Mouse (Mus musculus) liver, adult 2 months (tissue): ENCODE results near the gene 1700067K01Rik. TPM values are rescaled to one million over a fixed set of nuclear protein-coding genes. Genes with fewer than 3 reads are reported as not detected.

Source experiments
- DNase-seq: peaks from one replicate; pipeline ENCODE4 v3.0.0-alpha.2; 2011; ENCODE audit warnings: low read depth, low spot score; ENCODE audit errors: extremely low read depth
- H3K27ac ChIP-seq: fragments of 200-500 bp; replicated peaks from 2 replicates; pipeline ENCODE4 v1.5.1; 2012; ENCODE audit warnings: low read depth, mild to moderate bottlenecking, control low read depth, inconsistent platforms, low read length; ENCODE audit not compliant: insufficient read depth
- H3K27me3 ChIP-seq: fragments of 200-500 bp; 2 replicates; pipeline ENCODE4 v1.6.1; 2012; ENCODE audit warnings: mild to moderate bottlenecking, moderate library complexity, low read length, inconsistent platforms; ENCODE audit not compliant: control insufficient read depth, insufficient read depth
- H3K36me3 ChIP-seq: fragments of 200-500 bp; 2 replicates; pipeline ENCODE4 v1.6.1; 2012; ENCODE audit warnings: low read length, inconsistent platforms; ENCODE audit not compliant: control insufficient read depth, insufficient read depth
- H3K4me1 ChIP-seq: fragments of 200-500 bp; 2 replicates; pipeline ENCODE4 v1.6.1; 2011; ENCODE audit warnings: low read length; ENCODE audit not compliant: control insufficient read depth, insufficient read depth
- H3K4me3 ChIP-seq: fragments of 200-500 bp; 2 replicates; pipeline ENCODE4 v1.5.1; 2011; ENCODE audit warnings: low read depth, mild to moderate bottlenecking, control low read depth, low read length, moderate library complexity; ENCODE audit not compliant: insufficient read depth
- H3K79me2 ChIP-seq: fragments of 200-500 bp; 2 replicates; pipeline ENCODE4 v1.6.1; 2012; ENCODE audit warnings: inconsistent platforms, mild to moderate bottlenecking, low read length, moderate library complexity; ENCODE audit not compliant: control insufficient read depth, insufficient read depth
- H3K9ac ChIP-seq: fragments of 200-500 bp; 2 replicates; pipeline ENCODE4 v1.6.1; 2012; ENCODE audit warnings: low read depth, mild to moderate bottlenecking, control low read depth, inconsistent platforms, low read length
- CTCF ChIP-seq: fragments of 200-500 bp; IDR thresholded peaks from 2 replicates; pipeline ENCODE4 v1.5.1; 2011; ENCODE audit warnings: low read depth, low read length, control low read depth
- POLR2A ChIP-seq: fragments of 200-500 bp; IDR thresholded peaks from 2 replicates; pipeline ENCODE4 v1.6.1; 2011; ENCODE audit warnings: low read length, control low read depth; ENCODE audit not compliant: insufficient read depth; ENCODE audit errors: extremely low read depth
- WGBS: fragments of 180-500 bp; shearing (Covaris S2); methylation state at CpG from one replicate; pipeline ENCODE4 v1.1.7; 2018; 5-methylcytosine and 5-hydroxymethylcytosine counted together
- polyA plus RNA-seq: library from polyadenylated mRNA; depleted of rRNA; stranded (reverse); fragments of >200 nt; gene quantifications from 2 replicates; pipeline ENCODE4 v1.2.3, GENCODE M21; 2012
- total RNA-seq: library from RNA; depleted of rRNA; stranded (reverse); fragments of >200 nt; gene quantifications from 2 replicates; pipeline ENCODE4 v1.2.3, GENCODE M21; 2014

Gene 1700067K01Rik
- total and polyA plus RNA-seq, 2 experiments: 0.26 to 0.46 TPM

- peak overlapping the region; percentile 1; the same call in 1 of the 2 replicates for H3K4me3 ChIP-seq
- TF ChIP-seq CTCF (no peak), POLR2A (no peak)
- H3K36me3 ChIP-seq: no peaks in the 10 kb centered on the region
- peaks cover 6% of the 10 kb centered on the region for H3K27me3 ChIP-seq
- no peak for DNase-seq
- no peaks in the 10 kb centered on the region for H3K79me2 ChIP-seq
- H3K4me1 ChIP-seq: no peaks in the 10 kb centered on the region
- H3K27ac ChIP-seq: no peak overlapping the region
- 50% methylated on average over 12 of the region's 12 CpGs for WGBS
- 0 out of 2 replicates have a peak overlapping the region, but pooled peaks have one; percentile 3 for H3K9ac ChIP-seq
These were observed 41.6 kb downstream of the 1700067K01Rik start for GRCm38 (mm10) chr8:84042948-84043342.

GRCm38 (mm10) chr8:84044103-84044502 lies 42.8 kb downstream of the 1700067K01Rik start:
- 32% methylated on average over 7 of the region's 7 CpGs for WGBS
- H3K27me3 ChIP-seq: peaks cover 6% of the 10 kb centered on the region
- H3K27ac ChIP-seq: no peak overlapping the region
- H3K4me3 ChIP-seq: no peak overlapping the region
- no peaks in the 10 kb centered on the region for H3K79me2 ChIP-seq
- no peak for DNase-seq
- no peak overlapping the region for H3K9ac ChIP-seq
- H3K4me1 ChIP-seq: no peaks in the 10 kb centered on the region
- TF ChIP-seq POLR2A: no peak
- TF ChIP-seq CTCF: no peak
- no peaks in the 10 kb centered on the region for H3K36me3 ChIP-seq

- 21% methylated on average over 9 of the region's 9 CpGs for WGBS
- Histone ChIP-seq H3K27me3 (peaks cover 6% of the 10 kb centered on the region), H3K4me1 (no peaks in the 10 kb centered on the region), H3K4me3 (no peak within 1 kb of the TSS), H3K79me2 (no peaks in the 10 kb centered on the region), H3K9ac (no peak within 1 kb of the TSS), H3K36me3 (no peaks in the 10 kb centered on the region), H3K27ac (no peak within 1 kb of the TSS)
- no peak for DNase-seq
- no peak for TF ChIP-seq CTCF
- no peak for TF ChIP-seq POLR2A
These were observed 43.6 kb downstream of the 1700067K01Rik start, which contains the start of gene Rln3 for GRCm38 (mm10) chr8:84044900-84045299. Gene Rln3 (minus strand): TSS chr8:84045000.

GRCm38 (mm10) chr8:84046505-84046904 lies 45.2 kb downstream of the 1700067K01Rik start:
- H3K27ac ChIP-seq: no peak overlapping the region
- WGBS: 92% methylated on average over 3 of the region's 3 CpGs
- DNase-seq: no peak
- TF ChIP-seq CTCF (no peak), POLR2A (no peak)
- no peak overlapping the region for H3K4me3 ChIP-seq
- peaks cover 6% of the 10 kb centered on the region for H3K27me3 ChIP-seq
- no peaks in the 10 kb centered on the region for H3K36me3 ChIP-seq
- no peak overlapping the region for H3K9ac ChIP-seq
- H3K4me1 ChIP-seq: no peaks in the 10 kb centered on the region
- H3K79me2 ChIP-seq: no peaks in the 10 kb centered on the region

- Histone ChIP-seq H3K27ac (no peak overlapping the region), H3K9ac (no peak overlapping the region), H3K4me3 (no peak overlapping the region), H3K79me2 (no peaks in the 10 kb centered on the region), H3K4me1 (no peaks in the 10 kb centered on the region), H3K27me3 (peaks cover 2% of the 10 kb centered on the region; the same call in 1 of the 2 replicates), H3K36me3 (no peaks in the 10 kb centered on the region)
- TF ChIP-seq POLR2A (no peak), CTCF (no peak)
- 88% methylated on average over 5 of the region's 5 CpGs for WGBS
- no peak for DNase-seq
These were observed 46.9 kb downstream of the 1700067K01Rik start for GRCm38 (mm10) chr8:84048171-84048570.

GRCm38 (mm10) chr8:84052746-84053145 lies 51.4 kb downstream of the 1700067K01Rik start:
- Histone ChIP-seq H3K27ac (no peak overlapping the region), H3K4me1 (no peaks in the 10 kb centered on the region), H3K9ac (no peak overlapping the region), H3K79me2 (no peaks in the 10 kb centered on the region), H3K36me3 (no peaks in the 10 kb centered on the region), H3K27me3 (no peaks in the 10 kb centered on the region; the same call in 1 of the 2 replicates), H3K4me3 (no peak overlapping the region)
- TF ChIP-seq POLR2A: no peak
- TF ChIP-seq CTCF: no peak
- WGBS: 24% methylated on average over 3 of the region's 3 CpGs
- no peak for DNase-seq
